Mouse (Mus musculus) ES-E14 (cell line): Measurements from ENCODE around the gene Arpc3.

Experiments
- CHD2 ChIP-seq: IDR thresholded peaks from 2 replicates; pipeline ENCODE4 v1.6.1; 2014; ENCODE audit warnings: mild to moderate bottlenecking, low read depth, low read length, inconsistent platforms
- HCFC1 ChIP-seq: IDR thresholded peaks from 2 replicates; pipeline ENCODE4 v1.6.1; 2012; ENCODE audit warnings: low read length, inconsistent platforms, borderline replicate concordance; ENCODE audit not compliant: insufficient read depth
- MAFK ChIP-seq: IDR thresholded peaks from 2 replicates; pipeline ENCODE4 v1.6.1; 2014; ENCODE audit warnings: mild to moderate bottlenecking, low read depth, low read length, inconsistent platforms; ENCODE audit not compliant: insufficient read depth
- ZNF384 ChIP-seq: IDR thresholded peaks from 2 replicates; pipeline ENCODE4 v1.6.1; 2012; ENCODE audit warnings: low read depth, low read length, inconsistent platforms

DNA sequence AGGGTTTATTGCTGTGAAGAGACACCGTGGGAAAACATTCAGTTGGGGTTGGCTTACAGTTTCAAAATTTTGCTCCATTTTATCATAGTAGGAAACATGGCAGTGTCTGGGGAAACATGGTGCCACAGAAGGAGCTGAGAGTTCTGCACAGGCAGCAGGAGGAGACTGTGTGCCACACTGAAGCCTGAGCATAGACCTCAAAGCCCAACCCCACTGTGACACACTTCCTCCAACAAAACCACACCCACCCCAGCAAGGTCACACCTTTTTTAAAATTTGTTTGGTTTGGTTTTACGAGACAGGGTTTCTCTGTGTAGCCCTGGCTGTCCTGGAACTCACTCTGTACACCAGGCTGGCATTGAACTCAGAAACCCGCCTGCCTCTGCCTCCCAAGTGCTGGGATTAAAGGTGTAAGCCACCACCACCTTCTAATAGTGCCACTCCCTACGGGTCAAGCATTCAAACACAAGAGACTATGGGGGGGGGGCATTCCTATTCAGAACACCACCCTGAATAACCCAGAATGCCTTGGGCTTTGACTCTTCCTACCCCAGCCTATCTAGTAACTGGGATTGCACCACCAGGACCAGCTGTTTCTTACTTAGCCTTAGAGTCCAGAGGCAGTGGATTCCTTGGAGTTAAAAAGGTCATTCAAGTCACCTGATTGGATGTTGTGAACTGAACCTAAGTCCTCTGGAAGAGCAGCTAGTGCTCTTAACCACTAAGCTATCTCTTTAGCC is 38.5 kb downstream of the Arpc3 start:
- TF ChIP-seq MAFK (no peak), CHD2 (no peak), HCFC1 (no peak), ZNF384 (no peak)
